Comparison of ENCODE assay signal across 15 mouse cellular contexts in genomic region chr1:51136792-51137191, GRCm38 (mm10).
DNase-seq lines count a peak whose midpoint lies in the region; ATAC-seq and TF ChIP-seq lines count a peak whose summit lies in the region.
"Had no signal": no experiment of that assay in that cellular context is flagged by ENCODE, and none has a peak within 500 bp of the region (broad histone marks: within the 10 kb centered on the region; RNA-seq: fewer than 3 reads in every experiment).

No protein-coding gene starts in this region.

- no peak overlapping the region for H3K9ac ChIP-seq in heart, embryonic 12.5 days
- no peak overlapping the region for H3K9ac ChIP-seq in lung, embryonic 15.5 days
- H3K9ac ChIP-seq: hindbrain, embryonic 15.5 days; midbrain, embryonic 15.5 days; neural tube, embryonic 12.5 days had no signal

- H3K4me3 ChIP-seq in heart, embryonic 12.5 days: no peak overlapping the region
- H3K4me3 ChIP-seq in lung, embryonic 15.5 days: no peak overlapping the region
- H3K4me3 ChIP-seq in thymus, adult 2 months (ENCODE audit: control insufficient read depth, insufficient read depth, low read length): no peak overlapping the region
- H3K4me3 ChIP-seq: hindbrain, embryonic 15.5 days; midbrain, embryonic 15.5 days; neural tube, embryonic 12.5 days had no signal

- no peak for TF ChIP-seq POLR2A in thymus, adult 2 months (IDR thresholded peaks at IDR 0.05; ENCODE audit: control insufficient read depth, extremely low read depth, insufficient read depth, low read length, poor library complexity)

- no peaks in the 10 kb centered on the region for H3K27me3 ChIP-seq in heart, embryonic 12.5 days (replicated peaks)
- H3K27me3 ChIP-seq in lung, embryonic 15.5 days: no peaks in the 10 kb centered on the region
- no peaks in the 10 kb centered on the region for H3K27me3 ChIP-seq in thymus, adult 2 months (ENCODE audit: control insufficient read depth, insufficient read depth, low read length)
- H3K27me3 ChIP-seq: hindbrain, embryonic 15.5 days; midbrain, embryonic 15.5 days; neural tube, embryonic 12.5 days; Patski had no signal

- TF ChIP-seq CTCF in thymus, adult 2 months (IDR thresholded peaks at IDR 0.05; ENCODE audit: borderline replicate concordance, control insufficient read depth, extremely low read depth, insufficient read depth, low read length, poor library complexity): no peak

- peaks cover 5% of the 10 kb centered on the region for H3K4me1 ChIP-seq in heart, embryonic 12.5 days (replicated peaks)
- no peaks in the 10 kb centered on the region for H3K4me1 ChIP-seq in lung, embryonic 15.5 days
- H3K4me1 ChIP-seq in thymus, adult 2 months (replicated peaks; ENCODE audit: control insufficient read depth, insufficient read depth, low read length): no peaks in the 10 kb centered on the region
- H3K4me1 ChIP-seq: hindbrain, embryonic 15.5 days; midbrain, embryonic 15.5 days; neural tube, embryonic 12.5 days had no signal

- H3K27ac ChIP-seq in heart, embryonic 12.5 days (ENCODE audit: poor library complexity, severe bottlenecking): no peak overlapping the region
- no peak overlapping the region for H3K27ac ChIP-seq in lung, embryonic 15.5 days
- no peak overlapping the region for H3K27ac ChIP-seq in thymus, adult 2 months (ENCODE audit: control insufficient read depth, insufficient read depth, low read length)
- H3K27ac ChIP-seq: hindbrain, embryonic 15.5 days; midbrain, embryonic 15.5 days; neural tube, embryonic 12.5 days had no signal

- 54% methylated on average over 2 of the region's 2 CpGs for WGBS in heart, embryonic 12.5 days
- 23% methylated on average over 2 of the region's 2 CpGs for WGBS in lung, embryonic 15.5 days
- 50% methylated on average over 2 of the region's 2 CpGs for WGBS in thymus, adult 2 months

- no peak for ATAC-seq in heart, embryonic 12.5 days (ENCODE audit: insufficient number of reproducible peaks, low FRiP score)
- peak; percentile 14; the same call in 1 of the 2 replicates for ATAC-seq in lung, embryonic 15.5 days (ENCODE audit: borderline replicate concordance, extremely low read depth, low FRiP score, low TSS enrichment)
- ATAC-seq: midbrain, embryonic 15.5 days; Patski had no signal

- no peaks in the 10 kb centered on the region for H3K9me3 ChIP-seq in heart, embryonic 12.5 days (replicated peaks)
- no peaks in the 10 kb centered on the region for H3K9me3 ChIP-seq in lung, embryonic 15.5 days
- H3K9me3 ChIP-seq: hindbrain, embryonic 15.5 days; midbrain, embryonic 15.5 days; neural tube, embryonic 12.5 days had no signal

- peak; percentile 11 to 42 for DNase-seq in adrenal gland, adult (ENCODE audit: inconsistent age in 2 of 2, low spot score in 1 of 2)
- no peak for DNase-seq in adrenal gland, postnatal 14 days
- DNase-seq in heart, adult 9 months (ENCODE audit: low spot score in 2 of 2): peak; percentile 59 to 82
- DNase-seq in 3T3-L1 (ENCODE audit: low read depth, low spot score): peak; percentile 26
- DNase-seq in thymus, adult 2 months: no peak
- DNase-seq in frontal cortex, postnatal 14 days (ENCODE audit: low spot score in 2 of 2): no peak
- DNase-seq: cerebellum, adult 8-10 months; right cerebral cortex, postnatal 4 days had no signal

- H3K4me2 ChIP-seq in heart, embryonic 12.5 days: no peak overlapping the region
- no peak overlapping the region for H3K4me2 ChIP-seq in lung, embryonic 15.5 days
- H3K4me2 ChIP-seq: hindbrain, embryonic 15.5 days; liver, embryonic 11.5 days; midbrain, embryonic 15.5 days; neural tube, embryonic 12.5 days had no signal

- no peaks in the 10 kb centered on the region for H3K36me3 ChIP-seq in heart, embryonic 12.5 days
- no peaks in the 10 kb centered on the region for H3K36me3 ChIP-seq in lung, embryonic 15.5 days
- H3K36me3 ChIP-seq in thymus, adult 2 months (ENCODE audit: control insufficient read depth, insufficient read depth, low read length): no peaks in the 10 kb centered on the region
- H3K36me3 ChIP-seq: hindbrain, embryonic 15.5 days; midbrain, embryonic 15.5 days; neural tube, embryonic 12.5 days had no signal

Comparison
In these comparisons a context has a peak if more than half of its experiments do, and no peak if none do; other contexts are left out.
1. DNase-seq: peak in adrenal gland, adult (2 of 2), heart, adult 9 months (2 of 2) and 3T3-L1 (single experiment); none in adrenal gland, postnatal 14 days (single experiment), thymus, adult 2 months (single experiment) and frontal cortex, postnatal 14 days (0 of 2).